Mouse (Mus musculus) testis, adult 2 months (tissue): Measurements from ENCODE around the gene Atf7. TPM values are rescaled to one million over a fixed set of nuclear protein-coding genes. Genes with fewer than 3 reads are reported as not detected.

ENCODE experiments used
- H3K27ac ChIP-seq: fragments of 200-500 bp; 2 replicates; pipeline ENCODE4 v1.5.1; 2012; ENCODE audit warnings: low read depth, low read length; ENCODE audit not compliant: control insufficient read depth, insufficient read depth
- H3K27me3 ChIP-seq: fragments of 200-500 bp; 2 replicates; pipeline ENCODE4 v1.6.1; 2012; ENCODE audit warnings: mild to moderate bottlenecking, low read length, moderate library complexity; ENCODE audit not compliant: control insufficient read depth, insufficient read depth
- H3K36me3 ChIP-seq: fragments of 200-500 bp; 2 replicates; pipeline ENCODE4 v1.6.1; 2012; ENCODE audit warnings: mild to moderate bottlenecking, low read length; ENCODE audit not compliant: control insufficient read depth, insufficient read depth
- H3K4me1 ChIP-seq: fragments of 200-500 bp; 2 replicates; pipeline ENCODE4 v1.6.1; 2012; ENCODE audit warnings: low read length; ENCODE audit not compliant: control insufficient read depth, insufficient read depth
- H3K4me3 ChIP-seq: fragments of 200-500 bp; 2 replicates; pipeline ENCODE4 v1.5.1; 2012; ENCODE audit warnings: low read depth, mild to moderate bottlenecking, low read length, moderate library complexity, mixed read lengths; ENCODE audit not compliant: control insufficient read depth
- CTCF ChIP-seq: fragments of 200-500 bp; IDR thresholded peaks from 2 replicates; pipeline ENCODE4 v1.5.1; 2012; ENCODE audit warnings: low read depth, mild to moderate bottlenecking, inconsistent platforms, low read length, moderate library complexity; ENCODE audit not compliant: control insufficient read depth, insufficient read depth, insufficient replicate concordance
- POLR2A ChIP-seq: fragments of 200-500 bp; IDR thresholded peaks from 2 replicates; pipeline ENCODE4 v1.6.1; 2012; ENCODE audit warnings: low read depth, mild to moderate bottlenecking, inconsistent platforms, low read length, moderate library complexity; ENCODE audit not compliant: control insufficient read depth
- polyA plus RNA-seq: library from polyadenylated mRNA; depleted of rRNA; stranded (reverse); fragments of >200 nt; gene quantifications from 2 replicates; pipeline ENCODE4 v1.2.3, GENCODE M21; 2012; rRNA removed

The Atf7 gene
- polyA plus RNA-seq = 33.9 and 42.9 TPM in 2 replicates

GRCm38 (mm10) chr15:102624970-102625686 is at the start of gene Atf7, which contains the start of gene Gm28047:
TSS of gene Atf7 (minus strand) at chr15:102625464.
TSS of gene Gm28047 (minus strand) at chr15:102625067.
- TF ChIP-seq CTCF (0 out of 2 replicates have a peak, but pooled peaks have one; percentile 1), POLR2A (no peak; the same call in 1 of the 2 replicates)
- no peaks in the 10 kb centered on the region for H3K27me3 ChIP-seq
- no peaks in the 10 kb centered on the region for H3K36me3 ChIP-seq
- peak within 1 kb of the TSS; percentile 94 for H3K4me3 ChIP-seq
- H3K4me1 ChIP-seq = peaks cover 5% of the 10 kb centered on the region
- peak within 1 kb of the TSS; percentile 96 for H3K27ac ChIP-seq

GRCm38 (mm10) chr15:102673548-102673947 is 48.3 kb upstream of the Atf7 start:
- peak overlapping the region; percentile 12; the same call in 1 of the 2 replicates for H3K4me3 ChIP-seq
- no peaks in the 10 kb centered on the region for H3K36me3 ChIP-seq
- H3K27me3 ChIP-seq = no peaks in the 10 kb centered on the region
- no peak for TF ChIP-seq CTCF
- no peak for TF ChIP-seq POLR2A
- peak overlapping the region; percentile 67 for H3K27ac ChIP-seq
- H3K4me1 ChIP-seq = peaks cover 18% of the 10 kb centered on the region

- TF ChIP-seq POLR2A = no peak
- no peak for TF ChIP-seq CTCF
- H3K27me3 ChIP-seq = no peaks in the 10 kb centered on the region
- H3K4me3 ChIP-seq = peak within 1 kb of the TSS; percentile 96
- peaks cover 18% of the 10 kb centered on the region for H3K4me1 ChIP-seq
- peak within 1 kb of the TSS; percentile 85 for H3K27ac ChIP-seq
- no peaks in the 10 kb centered on the region for H3K36me3 ChIP-seq
These were observed 47.2 kb upstream of the Atf7 start, which contains the start of gene Atp5g2 for GRCm38 (mm10) chr15:102672215-102673071. TSS of gene Atp5g2 (minus strand) at chr15:102672352.

- Histone ChIP-seq H3K27me3 (no peaks in the 10 kb centered on the region), H3K36me3 (no peaks in the 10 kb centered on the region), H3K27ac (peak overlapping the region; percentile 85), H3K4me1 (peaks cover 18% of the 10 kb centered on the region), H3K4me3 (peak overlapping the region; percentile 86)
- TF ChIP-seq POLR2A (peak; percentile 82), CTCF (no peak)
These were observed 46.5 kb upstream of the Atf7 start for GRCm38 (mm10) chr15:102671721-102672214.

GRCm38 (mm10) chr15:102670767-102671575 is 45.7 kb upstream of the Atf7 start:
- Histone ChIP-seq H3K36me3 (no peaks in the 10 kb centered on the region), H3K4me3 (peak overlapping the region; percentile 96), H3K4me1 (peaks cover 18% of the 10 kb centered on the region), H3K27me3 (no peaks in the 10 kb centered on the region), H3K27ac (peak overlapping the region; percentile 96)
- TF ChIP-seq CTCF (peak; percentile 99), POLR2A (peak; percentile 91)

- TF ChIP-seq CTCF = no peak
- no peak for TF ChIP-seq POLR2A
- Histone ChIP-seq H3K4me1 (peaks cover 18% of the 10 kb centered on the region), H3K27ac (peak overlapping the region; percentile 96)
These were observed 45.0 kb upstream of the Atf7 start for GRCm38 (mm10) chr15:102670281-102670680.

GRCm38 (mm10) chr15:102669571-102669970 is 44.3 kb upstream of the Atf7 start:
- H3K36me3 ChIP-seq = no peaks in the 10 kb centered on the region
- peaks cover 18% of the 10 kb centered on the region for H3K4me1 ChIP-seq
- no peak overlapping the region for H3K27ac ChIP-seq
- no peaks in the 10 kb centered on the region for H3K27me3 ChIP-seq
- H3K4me3 ChIP-seq = no peak overlapping the region
- TF ChIP-seq POLR2A (no peak), CTCF (no peak)

More at GRCm38 (mm10) chr15:102670281-102670680, 45.0 kb upstream of the Atf7 start:
- H3K4me3 ChIP-seq = peak overlapping the region; percentile 96
- no peaks in the 10 kb centered on the region for H3K27me3 ChIP-seq
- H3K36me3 ChIP-seq = no peaks in the 10 kb centered on the region
